18 mouse cellular contexts compared by ENCODE assay signal in the genomic region with DNA sequence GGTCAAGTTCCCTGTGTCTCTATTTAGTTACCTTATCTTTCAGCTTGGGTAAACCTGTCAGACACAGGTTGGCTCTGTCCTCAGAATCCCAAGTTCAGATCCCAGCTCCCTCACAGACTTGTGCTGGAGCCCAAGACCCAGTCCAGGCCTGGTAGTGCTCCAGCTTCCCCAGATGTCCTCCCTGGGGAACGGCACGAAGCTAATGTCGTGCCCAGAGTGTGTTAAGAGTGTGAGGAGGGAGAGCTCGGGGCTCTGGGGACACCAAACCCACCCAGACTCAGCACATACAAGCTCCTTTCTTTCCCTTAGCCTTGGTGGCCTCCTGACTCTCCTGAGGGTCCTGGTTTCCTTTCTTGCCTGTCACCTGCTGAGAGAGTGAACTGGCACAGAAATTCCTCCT.
DNase-seq lines count a peak whose midpoint lies in the region; ATAC-seq and TF ChIP-seq lines count a peak whose summit lies in the region.
"Had no signal": no experiment of that assay in that cellular context is flagged by ENCODE, and none has a peak within 500 bp of the region (broad histone marks: within the 10 kb centered on the region; RNA-seq: fewer than 3 reads in every experiment).

No protein-coding gene starts in this region.

- no peaks in the 10 kb centered on the region for H3K36me3 ChIP-seq in intestine, embryonic 16.5 days (ENCODE audit: control insufficient read depth, insufficient read depth, low read length)
- no peaks in the 10 kb centered on the region for H3K36me3 ChIP-seq in intestine, embryonic 15.5 days
- no peaks in the 10 kb centered on the region for H3K36me3 ChIP-seq in neural tube, embryonic 11.5 days (ENCODE audit: control insufficient read depth, insufficient read depth, low read length)
- no peaks in the 10 kb centered on the region for H3K36me3 ChIP-seq in embryonic facial prominence, embryonic 15.5 days
- no peaks in the 10 kb centered on the region for H3K36me3 ChIP-seq in stomach, postnatal 0 days (ENCODE audit: control insufficient read depth, insufficient read depth, low read length)
- H3K36me3 ChIP-seq: G1E; heart, embryonic 12.5 days; neural tube, embryonic 12.5 days had no signal

- no peak for ATAC-seq in intestine, embryonic 16.5 days
- no peak for ATAC-seq in intestine, embryonic 15.5 days
- ATAC-seq in neural tube, embryonic 11.5 days (ENCODE audit: insufficient read depth, low FRiP score, low TSS enrichment) = no peak
- ATAC-seq in embryonic facial prominence, embryonic 15.5 days (ENCODE audit: insufficient number of reproducible peaks, low FRiP score, low TSS enrichment, low read depth) = no peak
- 0 out of 2 replicates have a peak, but pooled peaks have one; percentile 7 for ATAC-seq in stomach, postnatal 0 days (ENCODE audit: low FRiP score, low TSS enrichment)
- ATAC-seq: forebrain, embryonic 16.5 days; midbrain, embryonic 16.5 days had no signal

- no peak for TF ChIP-seq CTCF in stomach, postnatal 0 days (IDR thresholded peaks at IDR 0.05; ENCODE audit: low read depth)

- H3K27ac ChIP-seq in intestine, embryonic 16.5 days (ENCODE audit: low read length) = peak overlapping the region; percentile 13; the same call in 1 of the 2 replicates
- H3K27ac ChIP-seq in intestine, embryonic 15.5 days = no peak overlapping the region
- H3K27ac ChIP-seq in neural tube, embryonic 11.5 days (ENCODE audit: low read depth, low read length) = 0 out of 2 replicates have a peak overlapping the region, but pooled peaks have one; percentile 17
- peak overlapping the region; percentile 82 for H3K27ac ChIP-seq in embryonic facial prominence, embryonic 15.5 days (replicated peaks)
- no peak overlapping the region for H3K27ac ChIP-seq in stomach, postnatal 0 days (replicated peaks)
- H3K27ac ChIP-seq: gastrocnemius, adult 2 months; macrophage; neural tube, embryonic 12.5 days had no signal

- no peaks in the 10 kb centered on the region for H3K9me3 ChIP-seq in intestine, embryonic 16.5 days (ENCODE audit: control insufficient read depth, low read length)
- H3K9me3 ChIP-seq in intestine, embryonic 15.5 days = no peaks in the 10 kb centered on the region
- no peaks in the 10 kb centered on the region for H3K9me3 ChIP-seq in neural tube, embryonic 11.5 days (ENCODE audit: control insufficient read depth, low read length)
- H3K9me3 ChIP-seq in embryonic facial prominence, embryonic 15.5 days (replicated peaks) = no peaks in the 10 kb centered on the region
- H3K9me3 ChIP-seq in stomach, postnatal 0 days (ENCODE audit: control insufficient read depth, low read length) = no peaks in the 10 kb centered on the region
- H3K9me3 ChIP-seq: heart, embryonic 12.5 days; neural tube, embryonic 12.5 days had no signal

- no peak overlapping the region for H3K4me3 ChIP-seq in intestine, embryonic 16.5 days (ENCODE audit: low read length)
- no peak overlapping the region for H3K4me3 ChIP-seq in intestine, embryonic 15.5 days (replicated peaks)
- no peak overlapping the region for H3K4me3 ChIP-seq in neural tube, embryonic 11.5 days (ENCODE audit: low read depth, low read length)
- H3K4me3 ChIP-seq in embryonic facial prominence, embryonic 15.5 days (replicated peaks) = no peak overlapping the region
- no peak overlapping the region for H3K4me3 ChIP-seq in stomach, postnatal 0 days (ENCODE audit: low read depth, low read length)
- H3K4me3 ChIP-seq: gastrocnemius, adult 2 months; heart, embryonic 12.5 days; neural tube, embryonic 12.5 days had no signal

- no peaks in the 10 kb centered on the region for H3K27me3 ChIP-seq in intestine, embryonic 16.5 days (replicated peaks; ENCODE audit: control insufficient read depth, insufficient read depth, low read length)
- peaks cover 12% of the 10 kb centered on the region; the same call in 1 of the 2 replicates for H3K27me3 ChIP-seq in intestine, embryonic 15.5 days (replicated peaks)
- no peaks in the 10 kb centered on the region for H3K27me3 ChIP-seq in neural tube, embryonic 11.5 days (ENCODE audit: control insufficient read depth, insufficient read depth, low read length)
- H3K27me3 ChIP-seq in embryonic facial prominence, embryonic 15.5 days = peaks cover 29% of the 10 kb centered on the region; the same call in 1 of the 2 replicates
- H3K27me3 ChIP-seq in stomach, postnatal 0 days (ENCODE audit: control insufficient read depth, insufficient read depth, low read length) = no peaks in the 10 kb centered on the region
- H3K27me3 ChIP-seq: heart, embryonic 12.5 days; neural tube, embryonic 12.5 days had no signal

- TF ChIP-seq EP300 in stomach, postnatal 0 days (optimal IDR thresholded peaks at IDR 0.05) = no peak

- no peak overlapping the region for H3K4me2 ChIP-seq in intestine, embryonic 16.5 days (ENCODE audit: low read depth, low read length)
- H3K4me2 ChIP-seq in intestine, embryonic 15.5 days (replicated peaks) = no peak overlapping the region
- no peak overlapping the region for H3K4me2 ChIP-seq in neural tube, embryonic 11.5 days (ENCODE audit: low read depth)
- H3K4me2 ChIP-seq in embryonic facial prominence, embryonic 15.5 days (replicated peaks) = no peak overlapping the region
- H3K4me2 ChIP-seq in stomach, postnatal 0 days (replicated peaks; ENCODE audit: low read depth) = no peak overlapping the region

- DNase-seq in neural tube, embryonic 11.5 days (ENCODE audit: low spot score) = no peak
- no peak for DNase-seq in neural tube, embryonic 10.5 days (ENCODE audit: extremely low spot score, low spot score)
- no peak for DNase-seq in stomach, postnatal 0 days (ENCODE audit: low spot score)
- no peak for DNase-seq in thymus, postnatal 36 days
- DNase-seq: adrenal gland, adult 2 months; cerebellum, adult 18-20 months; gastrocnemius, adult 2 months; layer of hippocampus, adult 9-11 months; right cerebral cortex, postnatal 14 days had no signal

- peaks cover 17% of the 10 kb centered on the region for H3K4me1 ChIP-seq in intestine, embryonic 16.5 days (ENCODE audit: control insufficient read depth, insufficient read depth, low read length)
- H3K4me1 ChIP-seq in intestine, embryonic 15.5 days (replicated peaks) = peaks cover 29% of the 10 kb centered on the region
- peaks cover 18% of the 10 kb centered on the region for H3K4me1 ChIP-seq in neural tube, embryonic 11.5 days (ENCODE audit: control insufficient read depth, insufficient read depth, low read length)
- peaks cover 34% of the 10 kb centered on the region for H3K4me1 ChIP-seq in embryonic facial prominence, embryonic 15.5 days
- no peaks in the 10 kb centered on the region for H3K4me1 ChIP-seq in stomach, postnatal 0 days (replicated peaks; ENCODE audit: control insufficient read depth, insufficient read depth)

- H3K9ac ChIP-seq in intestine, embryonic 16.5 days (ENCODE audit: low read depth, low read length) = no peak overlapping the region
- H3K9ac ChIP-seq in intestine, embryonic 15.5 days = no peak overlapping the region
- H3K9ac ChIP-seq in neural tube, embryonic 11.5 days (ENCODE audit: low read length) = no peak overlapping the region
- no peak overlapping the region for H3K9ac ChIP-seq in embryonic facial prominence, embryonic 15.5 days
- no peak overlapping the region for H3K9ac ChIP-seq in stomach, postnatal 0 days (ENCODE audit: low read length)
- H3K9ac ChIP-seq: heart, embryonic 12.5 days; neural tube, embryonic 12.5 days had no signal

- WGBS in intestine, embryonic 16.5 days = 55% methylated on average over 4 of the region's 4 CpGs
- WGBS in intestine, embryonic 15.5 days = 63% methylated on average over 4 of the region's 4 CpGs
- 57% methylated on average over 4 of the region's 4 CpGs for WGBS in neural tube, embryonic 11.5 days
- 57% methylated on average over 4 of the region's 4 CpGs for WGBS in embryonic facial prominence, embryonic 15.5 days
- WGBS in stomach, postnatal 0 days = 58% methylated on average over 4 of the region's 4 CpGs

Comparison
In these comparisons a context has a peak if more than half of its experiments do, and no peak if none do; other contexts are left out.
1. H3K27ac ChIP-seq: peak in intestine, embryonic 16.5 days (single experiment), neural tube, embryonic 11.5 days (single experiment) and embryonic facial prominence, embryonic 15.5 days (single experiment); none in intestine, embryonic 15.5 days (single experiment) and stomach, postnatal 0 days (single experiment).